Mouse (Mus musculus): ENCODE results near the gene Cd84.
"Not testable (repeated sequence)": the region's sequence is repeated elsewhere in the genome, so short reads cannot be mapped to it uniquely, and the experiment has no call there.

Gene Cd84

DNA sequence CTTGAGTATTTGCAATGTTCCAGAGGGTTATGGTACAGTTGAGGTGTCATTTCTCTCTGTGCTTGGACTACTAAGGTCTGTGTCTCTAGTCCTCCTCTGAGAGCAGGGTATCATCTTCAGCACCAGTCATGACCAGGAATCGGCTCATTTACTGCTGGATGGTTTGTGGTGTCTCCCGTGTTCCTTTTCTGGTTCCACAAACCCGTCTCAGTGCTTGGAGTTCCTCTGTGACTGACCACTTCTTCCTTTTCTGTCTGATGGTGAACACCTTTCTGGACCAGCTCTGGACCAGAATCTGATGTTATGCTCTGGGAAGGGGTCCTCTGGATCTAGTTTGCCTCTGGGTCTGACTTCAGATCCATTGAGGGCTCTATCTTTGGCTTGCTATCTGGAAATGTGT lies at the start of gene Cd84:
Gene Cd84, plus strand, starts transcription at position 210 of the 400 bp plus-strand sequence.
- no peak for DNase-seq (ENCODE audit: low read depth, low spot score)

GRCm38 (mm10) chr1:171791491-171791890 lies 48.0 kb upstream of the Cd84 start:
- no peak for DNase-seq (ENCODE audit: low read depth, low spot score)

GRCm38 (mm10) chr1:171796185-171796584 lies 43.3 kb upstream of the Cd84 start:
- DNase-seq (ENCODE audit: low read depth, low spot score): no peak

DNA sequence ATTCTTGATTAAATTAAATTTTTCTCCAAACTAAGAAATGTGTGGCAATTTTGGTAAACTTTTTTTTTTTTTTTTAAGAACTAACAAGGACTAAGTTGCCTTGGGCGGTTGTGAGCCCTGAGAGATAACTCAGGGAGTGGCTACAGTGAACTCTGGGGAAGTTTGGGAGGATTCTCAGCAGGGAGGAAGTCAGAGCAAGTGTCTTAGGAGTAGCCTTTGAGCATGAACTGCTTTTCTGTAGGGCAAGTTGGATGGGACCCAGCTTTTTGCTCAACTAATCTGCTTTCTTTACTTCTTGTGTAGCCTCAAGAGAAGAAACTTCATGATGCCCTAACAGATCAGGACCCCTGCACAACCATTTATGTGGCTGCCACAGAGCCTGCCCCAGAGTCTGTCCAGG lies 41.7 kb upstream of the Cd84 start:
- DNase-seq (ENCODE audit: low read depth, low spot score): no peak

GRCm38 (mm10) chr1:171799648-171800047 lies 39.8 kb upstream of the Cd84 start:
- DNase-seq (ENCODE audit: low read depth, low spot score): no peak

- DNase-seq (ENCODE audit: low read depth, low spot score): not testable (repeated sequence)
Measured at GRCm38 (mm10) chr1:171811048-171811447, 28.4 kb upstream of the Cd84 start.

- peak; percentile 18 for DNase-seq (ENCODE audit: low read depth, low spot score)
Measured at GRCm38 (mm10) chr1:171815545-171816439, 23.7 kb upstream of the Cd84 start.

DNA sequence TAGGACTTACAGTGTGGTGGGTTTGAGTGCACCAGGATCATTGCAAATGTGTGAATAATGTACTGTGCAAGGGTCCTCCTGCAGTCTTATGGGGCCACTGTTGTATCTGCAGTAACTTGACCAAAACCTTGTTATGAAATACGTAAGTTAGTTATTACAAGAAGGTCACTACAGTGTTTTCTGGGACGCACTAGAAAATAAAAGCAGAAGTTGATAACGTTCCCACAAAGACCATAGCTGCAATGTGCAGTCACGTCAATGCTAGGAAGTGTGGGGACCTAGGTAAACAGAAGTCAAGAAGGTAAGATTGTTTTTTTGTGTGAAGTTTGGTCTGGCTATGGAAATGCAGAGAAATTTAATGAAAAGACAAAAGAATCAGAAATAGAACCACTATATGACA lies 22.5 kb upstream of the Cd84 start:
- no peak for DNase-seq (ENCODE audit: low read depth, low spot score)

DNA sequence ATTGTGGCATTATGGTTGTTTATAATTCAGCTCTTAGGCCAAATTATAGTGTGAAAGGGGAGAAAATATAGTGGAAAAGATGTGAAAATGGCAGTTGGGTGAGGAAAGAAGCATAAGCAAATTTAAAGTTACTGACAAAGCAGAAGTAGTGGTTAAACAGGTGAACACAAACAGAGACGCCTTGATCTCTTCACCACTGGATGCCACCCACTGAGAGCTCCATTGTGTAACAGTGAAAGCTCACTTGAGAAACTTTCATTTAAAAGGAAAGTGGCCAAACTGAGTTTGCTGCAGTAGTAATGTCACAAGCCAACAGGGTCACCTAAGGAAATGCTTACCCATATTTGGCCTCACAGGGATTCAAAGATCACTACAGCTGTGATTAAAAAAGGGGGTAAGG lies 18.2 kb upstream of the Cd84 start:
- no peak for DNase-seq (ENCODE audit: low read depth, low spot score)

GRCm38 (mm10) chr1:171825462-171825861 lies 14.0 kb upstream of the Cd84 start:
- no peak for DNase-seq (ENCODE audit: low read depth, low spot score)

DNA sequence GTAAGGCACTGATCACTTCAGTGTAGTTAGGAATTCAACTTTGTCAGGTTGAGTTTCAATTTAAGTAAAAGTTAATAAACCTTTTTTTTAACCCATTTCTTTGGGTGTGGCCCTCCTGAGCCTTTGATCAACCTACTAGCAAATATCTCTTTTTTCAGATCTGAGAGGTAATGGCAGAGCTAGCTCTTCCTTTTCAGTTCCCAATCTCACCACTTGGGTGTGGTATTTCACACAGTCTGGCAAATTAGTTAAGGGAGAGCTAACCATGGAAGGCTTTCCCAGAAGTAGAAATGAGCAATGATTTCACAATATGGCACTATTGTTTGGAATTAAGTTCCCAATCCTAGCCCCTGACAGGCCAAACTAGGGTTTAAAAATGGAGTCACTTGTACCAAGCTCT lies 13.3 kb upstream of the Cd84 start:
- no peak for DNase-seq (ENCODE audit: low read depth, low spot score)

DNA sequence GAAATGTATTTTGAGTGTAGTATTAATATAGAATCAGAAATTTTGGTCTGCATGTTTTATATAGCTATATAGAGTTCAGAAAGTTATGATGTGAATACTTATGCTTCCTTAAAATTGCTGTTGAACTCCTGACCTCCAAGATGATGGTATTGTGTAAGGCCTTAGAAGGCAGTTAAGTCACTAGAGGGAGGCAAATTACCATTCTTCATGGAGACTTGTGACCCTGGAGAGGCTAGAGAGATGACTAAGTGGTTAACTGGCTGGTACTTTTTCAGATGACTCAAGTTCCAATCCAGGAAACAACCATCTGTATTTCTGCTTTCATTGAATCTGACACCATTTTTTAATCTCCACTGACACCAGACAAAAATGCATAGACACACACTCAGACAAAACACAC lies 11.8 kb upstream of the Cd84 start:
- peak; percentile 18 for DNase-seq (ENCODE audit: low read depth, low spot score)

DNA sequence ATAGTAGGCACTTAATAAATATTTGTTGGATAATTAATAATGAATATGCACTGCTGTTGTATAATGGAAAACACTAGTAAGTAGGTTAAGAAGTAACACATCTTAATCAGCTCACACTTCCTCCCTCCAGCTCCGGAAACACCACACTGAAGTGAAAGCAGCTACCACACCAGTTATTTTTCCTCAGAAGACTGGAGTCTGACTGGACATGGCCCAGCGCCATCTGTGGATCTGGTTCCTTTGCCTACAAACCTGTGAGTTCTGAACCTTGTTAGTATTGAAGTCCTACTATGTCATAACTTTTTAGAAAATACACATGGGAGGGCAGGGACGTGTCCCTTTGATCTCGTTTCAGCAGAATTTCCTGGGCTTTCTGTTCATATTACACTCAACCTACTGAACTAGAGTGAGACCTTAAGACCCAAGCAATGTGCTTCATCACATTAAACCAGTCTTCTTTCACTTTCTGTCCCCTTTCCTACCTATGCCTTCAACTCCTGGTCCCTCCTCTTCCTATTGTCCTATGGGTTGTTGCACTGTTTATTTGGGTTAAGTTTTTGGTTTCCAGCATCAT lies 1.0 kb downstream of the Cd84 start:
- no peak for DNase-seq (ENCODE audit: low read depth, low spot score)

DNA sequence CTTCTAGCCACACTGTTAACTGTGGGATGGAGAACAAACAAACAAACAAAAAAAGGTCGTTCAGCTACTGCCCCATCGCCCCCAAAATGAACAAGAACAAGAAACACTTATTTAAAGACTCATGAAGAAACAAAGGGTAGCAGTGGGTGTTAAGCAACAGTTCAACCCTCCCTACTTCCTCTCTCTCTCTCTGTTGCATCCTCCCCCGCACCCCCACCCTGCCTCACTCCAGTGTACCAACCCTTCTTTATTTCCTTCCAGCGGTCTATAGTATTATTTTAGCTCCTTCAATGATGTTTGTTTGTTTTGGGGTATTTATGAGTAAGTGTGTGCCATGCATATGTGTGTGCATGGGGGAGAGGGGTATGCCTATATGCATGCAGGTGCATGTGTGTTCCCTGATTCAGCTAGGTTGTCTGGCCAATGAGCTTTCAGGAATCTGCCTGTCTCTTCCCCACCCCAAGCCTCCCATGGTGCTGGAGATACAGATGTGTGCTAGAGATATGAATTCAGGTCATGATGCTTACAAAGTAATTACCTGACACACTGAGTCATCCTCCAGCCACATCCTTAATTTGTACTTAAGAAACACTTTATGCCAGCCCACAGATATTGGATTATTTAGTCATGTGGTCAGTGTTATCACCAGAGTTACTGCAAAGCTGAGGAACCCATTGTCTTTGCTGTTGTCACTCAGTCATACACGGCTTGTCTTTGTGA lies 5.7 kb downstream of the Cd84 start:
- DNase-seq (ENCODE audit: low read depth, low spot score): no peak

DNA sequence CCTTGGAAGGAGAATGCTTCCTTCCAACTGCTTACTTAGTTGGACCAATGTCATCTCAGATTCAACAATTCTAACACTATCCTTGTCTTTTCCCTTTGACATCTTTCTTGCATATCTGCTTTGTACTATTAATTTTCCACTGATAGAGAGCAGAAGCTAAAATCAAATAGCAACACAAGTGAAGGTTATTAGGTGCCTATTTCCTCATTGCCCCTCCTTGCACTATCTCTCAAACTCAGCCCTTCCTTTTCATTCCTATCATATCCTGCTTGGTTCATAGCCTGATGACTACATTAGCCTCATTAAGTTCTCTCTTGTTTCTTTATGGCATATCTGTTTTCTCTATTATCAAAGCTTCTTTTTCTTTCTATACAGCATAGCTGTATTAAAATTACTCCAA lies 8.7 kb downstream of the Cd84 start:
- no peak for DNase-seq (ENCODE audit: low read depth, low spot score)

GRCm38 (mm10) chr1:171848757-171849156 lies 9.3 kb downstream of the Cd84 start:
- DNase-seq (ENCODE audit: low read depth, low spot score): no peak

- DNase-seq (ENCODE audit: low read depth, low spot score): peak; percentile 45
Measured at GRCm38 (mm10) chr1:171849454-171849853, 10.0 kb downstream of the Cd84 start.

DNA sequence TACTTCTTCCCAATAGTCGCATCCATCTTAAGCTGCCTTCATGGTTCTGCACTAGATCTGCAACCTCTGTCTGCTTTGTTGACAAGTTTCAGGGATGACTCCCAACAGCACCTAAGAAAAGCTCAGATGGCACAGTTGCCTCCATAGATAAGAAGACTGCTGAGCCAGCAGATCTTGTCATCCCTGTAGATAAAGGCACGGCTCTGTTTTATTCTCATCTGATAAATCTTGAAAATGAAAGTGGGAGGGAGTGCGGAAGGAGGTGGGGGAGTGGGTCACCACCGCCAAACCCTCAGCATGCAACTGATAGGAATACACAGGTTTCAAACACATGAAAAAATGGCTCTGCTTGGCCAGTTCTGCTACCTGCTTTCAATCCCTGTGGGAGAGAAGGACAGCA lies 26.0 kb downstream of the Cd84 start:
- DNase-seq (ENCODE audit: low read depth, low spot score): no peak

- no peak for DNase-seq (ENCODE audit: low read depth, low spot score)
Measured at GRCm38 (mm10) chr1:171886989-171887388, 47.5 kb downstream of the Cd84 start.

DNA sequence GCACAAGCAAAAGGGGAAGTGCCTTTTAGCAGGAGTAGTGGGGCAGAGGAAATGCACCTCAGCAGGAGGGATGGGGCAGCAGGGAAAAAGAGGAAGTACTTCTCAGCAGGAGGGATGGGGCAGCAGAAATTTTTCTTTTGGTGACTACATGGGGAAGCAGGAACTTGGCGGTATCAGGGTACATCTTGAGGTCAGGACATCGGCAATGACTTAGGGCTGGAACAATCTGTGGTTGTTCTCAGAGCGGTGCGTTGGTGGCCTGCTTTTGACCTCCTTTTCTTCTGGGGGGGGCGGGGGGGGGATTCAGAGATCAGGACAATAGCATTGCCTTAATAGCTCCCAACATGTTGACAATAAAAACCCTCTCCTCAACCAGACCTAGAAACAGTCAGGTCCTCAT lies 55.9 kb downstream of the Cd84 start, which contains the start of gene Gm10521:
Gene Gm10521, plus strand, starts transcription at position 301 of the 400 bp plus-strand sequence.
- DNase-seq (ENCODE audit: low read depth, low spot score): not testable (repeated sequence)

DNA sequence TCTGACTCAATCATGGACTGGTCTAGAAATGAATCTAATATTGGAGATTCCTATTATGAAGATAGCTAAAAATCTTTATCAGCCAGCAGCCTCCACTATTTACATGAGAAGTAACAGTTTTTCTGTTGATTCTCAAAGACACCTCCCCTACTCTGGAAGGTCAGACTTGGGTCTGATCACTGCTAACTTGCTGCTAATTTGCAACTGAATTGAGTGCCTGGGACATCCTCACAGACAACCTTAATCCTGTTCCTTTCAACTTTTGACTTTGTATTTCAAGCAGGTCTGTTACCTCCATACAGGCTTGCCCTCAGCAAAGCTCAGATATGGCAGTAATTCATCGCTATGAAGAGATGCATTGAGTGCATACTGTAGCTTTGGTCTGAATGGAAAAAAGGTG lies 64.5 kb downstream of the Cd84 start:
- DNase-seq (ENCODE audit: low read depth, low spot score): no peak

DNA sequence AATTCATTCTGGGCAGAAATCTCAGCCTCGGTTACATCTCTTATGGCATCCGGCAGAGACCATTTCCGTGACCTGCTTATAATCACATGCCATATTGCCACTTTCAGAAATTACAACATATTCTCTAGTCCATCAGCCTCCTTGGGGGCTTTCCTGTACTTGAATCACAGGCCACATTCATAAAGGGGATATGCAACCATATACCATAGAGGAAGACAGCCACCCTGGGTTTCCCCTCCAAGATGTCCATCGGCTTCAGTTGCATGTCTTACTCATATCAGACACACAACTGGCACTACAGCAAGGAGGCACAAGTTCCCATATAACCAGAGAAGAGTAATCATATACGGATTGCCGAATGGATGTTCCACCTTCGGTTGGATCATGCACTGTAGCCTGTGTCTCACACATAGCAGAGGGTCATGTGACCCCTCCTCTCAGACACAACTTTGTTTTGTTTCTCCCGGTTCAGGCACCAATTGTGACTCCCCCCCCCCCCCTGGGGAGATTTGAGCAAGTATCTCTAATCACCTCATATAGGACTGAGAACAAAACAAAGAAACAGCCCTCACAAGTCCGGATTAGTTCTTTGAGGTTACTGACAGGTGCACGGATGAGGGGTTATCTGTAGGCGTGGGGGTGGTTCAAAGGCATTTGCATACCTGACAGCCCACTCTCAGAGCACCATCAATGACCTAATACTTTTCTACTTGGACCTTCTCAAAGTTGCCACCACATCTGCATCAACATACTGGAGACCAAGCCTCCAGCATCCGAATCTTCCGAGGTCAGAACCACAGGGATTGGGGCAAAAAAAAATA lies 76.4 kb downstream of the Cd84 start:
- no peak for DNase-seq (ENCODE audit: low read depth, low spot score)

All from skeletal muscle tissue, adult 2 months (tissue).